Mouse (Mus musculus): ENCODE measurements around the gene Plbd2.

- TF ChIP-seq POLR2A (IDR thresholded peaks at IDR 0.05; ENCODE audit: low read depth, low read length) (no peak), CTCF (IDR thresholded peaks at IDR 0.05; ENCODE audit: extremely low read depth, insufficient read depth, insufficient read length, insufficient replicate concordance) (no peak)
Measured at GRCm38 (mm10) chr5:120465860-120466259, 37.6 kb downstream of the Plbd2 start.
